Mouse (Mus musculus) neural tube, embryonic 14.5 days (tissue): ENCODE measurements around the gene Vwa1. TPM values are rescaled to one million over a fixed set of nuclear protein-coding genes. Genes with fewer than 3 reads are reported as not detected.
A peak's percentile ranks its signal among the peaks of the same experiment; 100 is the strongest.
"Not testable (repeated sequence)": the region's sequence is repeated elsewhere in the genome, so short reads cannot be mapped to it uniquely, and the experiment has no call there.

Experiments
- ATAC-seq: fragments of 200-750 bp; cut with Nextera tagmentation; 2 replicates; pipeline ENCODE4 v1.8.0; 2017; ENCODE audit warnings: low read depth, mild to moderate bottlenecking, moderate TSS enrichment, moderate library complexity
- H3K27ac ChIP-seq: fragments of 300-500 bp; sonication (generic); 2 replicates; pipeline ENCODE4 v1.5.1; 2014; ENCODE audit warnings: low read depth, mild to moderate bottlenecking, control low read depth, low read length, moderate library complexity, mixed read lengths
- H3K27me3 ChIP-seq: fragments of 300-500 bp; sonication (generic); 2 replicates; pipeline ENCODE4 v1.6.1; 2014; ENCODE audit warnings: low read length; ENCODE audit not compliant: control insufficient read depth, insufficient read depth
- H3K36me3 ChIP-seq: fragments of 300-500 bp; sonication (generic); 2 replicates; pipeline ENCODE4 v1.6.1; 2014; ENCODE audit warnings: low read length, mixed read lengths; ENCODE audit not compliant: control insufficient read depth, insufficient read depth
- H3K4me1 ChIP-seq: fragments of 300-500 bp; sonication (generic); 2 replicates; pipeline ENCODE4 v1.6.1; 2014; ENCODE audit warnings: low read length; ENCODE audit not compliant: control insufficient read depth, insufficient read depth
- H3K4me2 ChIP-seq: fragments of 300-500 bp; sonication (generic); 2 replicates; pipeline ENCODE4 v1.6.1; 2014; ENCODE audit warnings: mild to moderate bottlenecking, low read depth, low read length, control low read depth
- H3K4me3 ChIP-seq: fragments of 300-500 bp; sonication (generic); 2 replicates; pipeline ENCODE4 v1.5.1; 2014; ENCODE audit warnings: low read depth, low read length, control low read depth, mixed read lengths
- H3K9ac ChIP-seq: fragments of 300-500 bp; sonication (generic); replicated peaks from 2 replicates; pipeline ENCODE4 v1.6.1; 2014; ENCODE audit warnings: low read depth, mild to moderate bottlenecking, control low read depth, low read length, mixed read lengths
- H3K9me3 ChIP-seq: fragments of 300-500 bp; sonication (generic); 2 replicates; pipeline ENCODE4 v1.6.1; 2016; ENCODE audit warnings: low read length; ENCODE audit not compliant: control insufficient read depth
- WGBS: fragments of 180-500 bp; shearing (Covaris S2); extraction: QIAGEN DNeasy Blood & Tissue Kit; methylation state at CpG from one replicate; pipeline ENCODE4 v1.1.7; 2014; 5-methylcytosine and 5-hydroxymethylcytosine counted together
- polyA plus RNA-seq: library from polyadenylated mRNA; unstranded; fragments of >200 nt; fragmentation: Nextera tagmentation; extraction: Ambion mirVana; gene quantifications from 2 replicates; pipeline ENCODE4 v1.2.1, GENCODE M21; 2014

The Vwa1 gene
- polyA plus RNA-seq, 1 experiment from 2014 or later = 17.4 TPM

GRCm38 (mm10) chr4:155802741-155803339, 28.3 kb upstream of the Vwa1 start, which contains the start of gene Mrpl20:
Gene Mrpl20, plus strand, starts transcription at chr4:155802878.
- H3K27me3 ChIP-seq = no peaks in the 10 kb centered on the region
- H3K4me3 ChIP-seq = peak within 1 kb of the TSS; percentile 89
- peaks cover 6% of the 10 kb centered on the region; the same call in 1 of the 2 replicates for H3K36me3 ChIP-seq
- peaks cover 14% of the 10 kb centered on the region for H3K4me1 ChIP-seq
- peak within 1 kb of the TSS; percentile 48 for H3K27ac ChIP-seq
- no peak for ATAC-seq
- peak within 1 kb of the TSS; percentile 81 for H3K4me2 ChIP-seq
- H3K9ac ChIP-seq = peak within 1 kb of the TSS; percentile 83
- no peaks in the 10 kb centered on the region for H3K9me3 ChIP-seq
- WGBS = 12% methylated on average over 12 of the region's 12 CpGs

- 100% methylated on average over 1 of the region's 1 CpGs for WGBS
- Histone ChIP-seq H3K4me3 (no peak overlapping the region), H3K9me3 (no peaks in the 10 kb centered on the region), H3K27me3 (no peaks in the 10 kb centered on the region), H3K4me2 (no peak overlapping the region), H3K36me3 (no peaks in the 10 kb centered on the region), H3K9ac (no peak overlapping the region), H3K4me1 (peaks cover 14% of the 10 kb centered on the region), H3K27ac (no peak overlapping the region)
- no peak for ATAC-seq
Observed at GRCm38 (mm10) chr4:155802075-155802474, 27.6 kb upstream of the Vwa1 start.

GRCm38 (mm10) chr4:155793730-155794129, 19.2 kb upstream of the Vwa1 start:
- Histone ChIP-seq H3K36me3 (no peaks in the 10 kb centered on the region), H3K4me2 (no peak overlapping the region), H3K27me3 (no peaks in the 10 kb centered on the region), H3K9me3 (no peaks in the 10 kb centered on the region), H3K27ac (no peak overlapping the region), H3K9ac (no peak overlapping the region), H3K4me3 (no peak overlapping the region), H3K4me1 (no peaks in the 10 kb centered on the region)
- 86% methylated on average over 2 of the region's 2 CpGs for WGBS
- ATAC-seq = no peak

GRCm38 (mm10) chr4:155791240-155791933, 16.9 kb upstream of the Vwa1 start:
- ATAC-seq = no peak
- no peaks in the 10 kb centered on the region for H3K9me3 ChIP-seq

GRCm38 (mm10) chr4:155790650-155791161, 16.2 kb upstream of the Vwa1 start:
- Histone ChIP-seq H3K9ac (no peak overlapping the region), H3K4me2 (no peak overlapping the region), H3K27me3 (no peaks in the 10 kb centered on the region), H3K4me1 (no peaks in the 10 kb centered on the region), H3K4me3 (no peak overlapping the region), H3K36me3 (no peaks in the 10 kb centered on the region), H3K27ac (no peak overlapping the region), H3K9me3 (no peaks in the 10 kb centered on the region)
- 79% methylated on average over 3 of the region's 3 CpGs for WGBS
- ATAC-seq = no peak

More at GRCm38 (mm10) chr4:155791240-155791933, 16.9 kb upstream of the Vwa1 start:
- Histone ChIP-seq H3K27ac (no peak overlapping the region), H3K9ac (no peak overlapping the region), H3K27me3 (no peaks in the 10 kb centered on the region), H3K4me2 (no peak overlapping the region), H3K4me3 (no peak overlapping the region), H3K36me3 (no peaks in the 10 kb centered on the region), H3K4me1 (no peaks in the 10 kb centered on the region)
- 74% methylated on average over 24 of the region's 24 CpGs for WGBS

- Histone ChIP-seq H3K9me3 (no peaks in the 10 kb centered on the region), H3K4me1 (no peaks in the 10 kb centered on the region), H3K9ac (no peak within 1 kb of the TSS), H3K4me2 (no peak within 1 kb of the TSS), H3K36me3 (no peaks in the 10 kb centered on the region), H3K27ac (no peak within 1 kb of the TSS), H3K27me3 (no peaks in the 10 kb centered on the region), H3K4me3 (no peak within 1 kb of the TSS)
- no peak for ATAC-seq
- 78% methylated on average over 3 of the region's 3 CpGs for WGBS
Observed at GRCm38 (mm10) chr4:155790021-155790489, 15.6 kb upstream of the Vwa1 start, which contains the start of gene Ankrd65. Gene Ankrd65, plus strand, starts transcription at chr4:155790439.

- not testable (repeated sequence) for H3K9ac ChIP-seq, H3K27ac ChIP-seq, H3K36me3 ChIP-seq, H3K4me1 ChIP-seq, H3K4me2 ChIP-seq, ATAC-seq, H3K27me3 ChIP-seq, H3K4me3 ChIP-seq, H3K9me3 ChIP-seq
- WGBS = 84% methylated on average over 4 of the region's 4 CpGs
Observed at GRCm38 (mm10) chr4:155788833-155789232, 14.3 kb upstream of the Vwa1 start.

GRCm38 (mm10) chr4:155788300-155788699, 13.8 kb upstream of the Vwa1 start:
- no peak for ATAC-seq
- no peak overlapping the region for H3K9ac ChIP-seq
- H3K27ac ChIP-seq = no peak overlapping the region
- peaks cover 5% of the 10 kb centered on the region; the same call in 1 of the 2 replicates for H3K4me1 ChIP-seq
- no peak overlapping the region for H3K4me2 ChIP-seq
- no peaks in the 10 kb centered on the region for H3K9me3 ChIP-seq
- H3K27me3 ChIP-seq = no peaks in the 10 kb centered on the region
- no peak overlapping the region for H3K4me3 ChIP-seq
- WGBS = 82% methylated on average over 3 of the region's 3 CpGs
- H3K36me3 ChIP-seq = no peaks in the 10 kb centered on the region

- Histone ChIP-seq H3K4me1 (peaks cover 7% of the 10 kb centered on the region; the same call in 1 of the 2 replicates), H3K36me3 (no peaks in the 10 kb centered on the region), H3K4me3 (peak within 1 kb of the TSS; percentile 61), H3K4me2 (peak within 1 kb of the TSS; percentile 63), H3K9me3 (no peaks in the 10 kb centered on the region), H3K9ac (peak within 1 kb of the TSS; percentile 85), H3K27ac (peak within 1 kb of the TSS; percentile 88; the same call in 1 of the 2 replicates), H3K27me3 (no peaks in the 10 kb centered on the region)
- WGBS = 68% methylated on average over 5 of the region's 5 CpGs
- no peak for ATAC-seq
Observed at GRCm38 (mm10) chr4:155785819-155786218, 11.3 kb upstream of the Vwa1 start, which contains the start of gene Tmem88b. Gene Tmem88b, minus strand, starts transcription at chr4:155785874.
